ENCODE assay signal across 13 mouse cellular contexts in genomic region chr9:13533076-13533707, GRCm38 (mm10).
A peak's percentile ranks its signal among the peaks of the same experiment; 100 is the strongest.
DNase-seq lines count a peak whose midpoint lies in the region; ATAC-seq and TF ChIP-seq lines count a peak whose summit lies in the region.
"Had no signal": no experiment of that assay in that cellular context is flagged by ENCODE, and none has a peak within 500 bp of the region (broad histone marks: within the 10 kb centered on the region; RNA-seq: fewer than 3 reads in every experiment).

No protein-coding gene starts in this region.

- H3K9ac ChIP-seq in heart, postnatal 0 days (replicated peaks; ENCODE audit: low read depth, low read length) = no peak overlapping the region
- no peak overlapping the region for H3K9ac ChIP-seq in heart, adult 2 months (ENCODE audit: low read depth, low read length)
- H3K9ac ChIP-seq: lung, embryonic 15.5 days; neural tube, embryonic 12.5 days had no signal

- H3K27ac ChIP-seq in heart, postnatal 0 days (ENCODE audit: low read depth) = peak overlapping the region; percentile 43; the same call in 1 of the 2 replicates
- H3K27ac ChIP-seq in heart, adult 2 months = no peak overlapping the region
- H3K27ac ChIP-seq: lung, embryonic 15.5 days; neural tube, embryonic 12.5 days had no signal

- DNase-seq in cerebellum, adult 9-11 months = no peak
- no peak for DNase-seq in heart, postnatal 0 days (ENCODE audit: low spot score)
- DNase-seq in heart, adult 2 months = no peak
- peak; percentile 44 for DNase-seq in brain, adult 2 months (ENCODE audit: low read depth, low spot score)
- DNase-seq in spleen, adult 18-20 months = no peak
- DNase-seq: embryo, embryonic 11 days; right cerebral cortex, adult 18-20 months; thymus, adult 18-20 months had no signal

- H3K4me2 ChIP-seq in heart, postnatal 0 days (ENCODE audit: low read depth, low read length) = no peak overlapping the region
- H3K4me2 ChIP-seq: lung, embryonic 15.5 days; neural tube, embryonic 12.5 days had no signal

- no peaks in the 10 kb centered on the region for H3K79me2 ChIP-seq in heart, adult 2 months (replicated peaks; ENCODE audit: control insufficient read depth, insufficient read depth, low read length)

- peak; percentile 45; the same call in 1 of the 2 replicates for ATAC-seq in cerebellum, adult (ENCODE audit: insufficient number of reproducible peaks, low FRiP score, low TSS enrichment)
- ATAC-seq in heart, postnatal 0 days (ENCODE audit: insufficient read depth, low read depth) = peak; percentile 60
- no peak for ATAC-seq in megakaryocyte, adult 5-6 weeks (ENCODE audit: poor library complexity, severe bottlenecking)

- no peak overlapping the region for H3K4me3 ChIP-seq in heart, postnatal 0 days (ENCODE audit: low read depth, low read length)
- H3K4me3 ChIP-seq in heart, adult 2 months = no peak overlapping the region
- H3K4me3 ChIP-seq in megakaryocyte, embryonic 14.5 days (replicated peaks) = peak overlapping the region; percentile 23
- H3K4me3 ChIP-seq: lung, embryonic 15.5 days; neural tube, embryonic 12.5 days had no signal

- TF ChIP-seq POLR2A in heart, adult 2 months (IDR thresholded peaks at IDR 0.05; ENCODE audit: insufficient read depth, low read depth, low read length) = no peak

- no peaks in the 10 kb centered on the region for H3K9me3 ChIP-seq in heart, postnatal 0 days (replicated peaks; ENCODE audit: control insufficient read depth, low read length)
- no peaks in the 10 kb centered on the region for H3K9me3 ChIP-seq in megakaryocyte, embryonic 14.5 days
- H3K9me3 ChIP-seq: lung, embryonic 15.5 days had no signal

- no peaks in the 10 kb centered on the region for H3K36me3 ChIP-seq in heart, postnatal 0 days (replicated peaks; ENCODE audit: control insufficient read depth, insufficient read depth, low read length)
- peaks cover 6% of the 10 kb centered on the region for H3K36me3 ChIP-seq in heart, adult 2 months (ENCODE audit: control insufficient read depth, insufficient read depth, low read length)
- no peaks in the 10 kb centered on the region for H3K36me3 ChIP-seq in megakaryocyte, embryonic 14.5 days (replicated peaks; ENCODE audit: low read length)
- H3K36me3 ChIP-seq: neural tube, embryonic 12.5 days had no signal

- H3K27me3 ChIP-seq in heart, postnatal 0 days (ENCODE audit: control insufficient read depth, insufficient read depth, low read length) = no peaks in the 10 kb centered on the region
- no peaks in the 10 kb centered on the region for H3K27me3 ChIP-seq in heart, adult 2 months (ENCODE audit: control insufficient read depth, insufficient read depth, low read length)
- peaks cover 2% of the 10 kb centered on the region for H3K27me3 ChIP-seq in megakaryocyte, embryonic 14.5 days (replicated peaks)
- H3K27me3 ChIP-seq: lung, embryonic 15.5 days; neural tube, embryonic 12.5 days had no signal

- no peak for TF ChIP-seq EP300 in heart, postnatal 0 days (IDR thresholded peaks at IDR 0.05; ENCODE audit: low read depth)
- TF ChIP-seq EP300 in heart, adult 2 months (IDR thresholded peaks at IDR 0.05; ENCODE audit: insufficient read depth, low read depth, low read length) = no peak

- 53% methylated on average over 11 of the region's 11 CpGs for WGBS in heart, postnatal 0 days
- WGBS in heart, adult 2 months = 38% methylated on average over 11 of the region's 11 CpGs

- H3K4me1 ChIP-seq in heart, postnatal 0 days (ENCODE audit: control insufficient read depth, insufficient read depth) = no peaks in the 10 kb centered on the region
- peaks cover 8% of the 10 kb centered on the region for H3K4me1 ChIP-seq in heart, adult 2 months (ENCODE audit: control insufficient read depth, insufficient read depth, low read length)
- peaks cover 34% of the 10 kb centered on the region for H3K4me1 ChIP-seq in megakaryocyte, embryonic 14.5 days

- TF ChIP-seq CTCF in heart, postnatal 0 days (IDR thresholded peaks at IDR 0.05; ENCODE audit: low read depth) = no peak
- no peak for TF ChIP-seq CTCF in heart, adult 2 months (IDR thresholded peaks at IDR 0.05)

- intact Hi-C loops in heart, adult 2 months (cut with DNase I) = no loop called here
